Mouse (Mus musculus) heart, postnatal 0 days (tissue): ENCODE results near the gene Mapk1. TPM values are rescaled to one million over a fixed set of nuclear protein-coding genes. Genes with fewer than 3 reads are reported as not detected.

Experiments used
- ATAC-seq: fragments of 200-750 bp; cut with Nextera tagmentation; 2 replicates; pipeline ENCODE4 v1.8.0; 2017; ENCODE audit warnings: low read depth, moderate number of reproducible peaks, moderate library complexity; ENCODE audit not compliant: insufficient read depth
- DNase-seq: peaks from one replicate; pipeline ENCODE4 v3.0.0-alpha.2; 2016; ENCODE audit warnings: low spot score
- H3K27ac ChIP-seq: fragments of 300-500 bp; sonication (generic); 2 replicates; pipeline ENCODE4 v1.5.1; 2014; ENCODE audit warnings: low read depth, mild to moderate bottlenecking
- H3K27me3 ChIP-seq: fragments of 300-500 bp; sonication (generic); 2 replicates; pipeline ENCODE4 v1.6.1; 2014; ENCODE audit warnings: low read length, mixed read lengths; ENCODE audit not compliant: control insufficient read depth, insufficient read depth
- H3K36me3 ChIP-seq: fragments of 300-500 bp; sonication (generic); replicated peaks from 2 replicates; pipeline ENCODE4 v1.6.1; 2014; ENCODE audit warnings: low read length, mixed read lengths; ENCODE audit not compliant: control insufficient read depth, insufficient read depth
- H3K4me1 ChIP-seq: fragments of 300-500 bp; sonication (generic); 2 replicates; pipeline ENCODE4 v1.6.1; 2014; ENCODE audit warnings: antibody characterized with exemption; ENCODE audit not compliant: control insufficient read depth, insufficient read depth
- H3K4me2 ChIP-seq: fragments of 300-500 bp; sonication (generic); 2 replicates; pipeline ENCODE4 v1.6.1; 2014; ENCODE audit warnings: low read depth, mild to moderate bottlenecking, low read length, moderate library complexity
- H3K4me3 ChIP-seq: fragments of 300-500 bp; sonication (generic); 2 replicates; pipeline ENCODE4 v1.5.1; 2014; ENCODE audit warnings: low read depth, low read length
- H3K9ac ChIP-seq: fragments of 300-500 bp; sonication (generic); replicated peaks from 2 replicates; pipeline ENCODE4 v1.6.1; 2014; ENCODE audit warnings: low read depth, low read length, mixed read lengths
- H3K9me3 ChIP-seq: fragments of 300-500 bp; sonication (generic); replicated peaks from 2 replicates; pipeline ENCODE4 v1.6.1; 2016; ENCODE audit warnings: low read length; ENCODE audit not compliant: control insufficient read depth
- CTCF ChIP-seq: IDR thresholded peaks from 2 replicates; pipeline ENCODE4 v1.5.1; 2016; ENCODE audit warnings: antibody characterized with exemption, control low read depth, low read depth
- EP300 ChIP-seq: IDR thresholded peaks from 2 replicates; pipeline ENCODE4 v1.6.1; 2016; ENCODE audit warnings: antibody characterized with exemption, low read depth
- WGBS: fragments of 180-500 bp; shearing (Covaris S2); extraction: QIAGEN DNeasy Blood & Tissue Kit; methylation state at CpG from one replicate; pipeline ENCODE4 v1.1.7; 2014; 5-methylcytosine and 5-hydroxymethylcytosine counted together
- polyA plus RNA-seq: library from polyadenylated mRNA; unstranded; fragments of >200 nt; fragmentation: Nextera tagmentation; extraction: Ambion mirVana; gene quantifications from 2 replicates; pipeline ENCODE4 v1.2.1, GENCODE M21; 2015
- total RNA-seq: library from RNA; depleted of rRNA; stranded (reverse); fragments of >200 nt; gene quantifications from 2 replicates; pipeline ENCODE4 v1.2.3, GENCODE M21; 2014; ENCODE audit warnings: low replicate concordance

The Mapk1 gene
- total and polyA plus RNA-seq, 2 experiments from 2014 or later, result 97.0 to 184 TPM

DNA sequence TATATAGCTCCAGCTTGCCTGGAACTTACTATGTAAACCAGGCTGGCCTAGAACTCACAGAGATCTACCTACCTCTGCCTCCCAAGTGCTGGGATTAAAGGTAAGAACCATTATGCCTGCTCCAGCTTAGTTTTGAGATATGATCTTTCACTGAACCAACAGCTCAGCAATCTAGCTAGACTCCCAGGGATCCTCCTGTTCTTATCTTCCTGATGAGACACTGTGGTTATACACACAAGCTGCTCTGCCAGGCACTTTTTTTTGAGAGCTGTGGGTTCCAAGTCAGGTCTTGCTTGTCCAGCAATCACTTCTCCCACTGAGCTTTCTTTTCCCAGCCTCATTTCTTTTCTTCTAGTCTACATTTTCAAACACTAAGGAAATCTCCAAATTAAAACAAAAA is 16.9 kb upstream of the Mapk1 start:
- no peak overlapping the region for H3K27ac ChIP-seq
- no peak for DNase-seq
- H3K9ac ChIP-seq, result no peak overlapping the region
- H3K36me3 ChIP-seq, result no peaks in the 10 kb centered on the region
- no peak for ATAC-seq
- H3K27me3 ChIP-seq, result no peaks in the 10 kb centered on the region
- no peak for TF ChIP-seq CTCF
- no peak for TF ChIP-seq EP300
- no peaks in the 10 kb centered on the region for H3K4me1 ChIP-seq
- H3K4me3 ChIP-seq, result no peak overlapping the region
- no peaks in the 10 kb centered on the region for H3K9me3 ChIP-seq
- H3K4me2 ChIP-seq, result no peak overlapping the region

DNA sequence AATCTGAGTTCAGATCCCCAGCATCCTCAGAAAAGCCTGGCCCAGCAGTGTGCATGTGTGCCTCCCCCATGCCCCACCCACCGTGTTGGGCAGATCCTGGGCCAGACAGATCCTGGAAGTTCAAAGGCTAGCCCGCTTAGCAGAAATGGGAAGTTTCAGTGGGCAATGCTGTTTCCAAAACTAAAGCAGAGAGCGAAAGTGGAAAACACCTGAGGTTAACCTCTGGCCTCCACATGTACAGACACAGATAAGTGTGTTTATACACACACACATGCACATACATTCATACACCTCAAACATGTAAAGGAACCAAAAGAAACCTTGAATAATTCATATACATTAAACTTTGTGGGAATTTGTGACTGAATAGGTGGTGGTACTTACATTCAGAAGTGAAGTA is 5.1 kb upstream of the Mapk1 start:
- no peak overlapping the region for H3K4me3 ChIP-seq
- no peaks in the 10 kb centered on the region for H3K27me3 ChIP-seq
- no peaks in the 10 kb centered on the region for H3K36me3 ChIP-seq
- H3K4me1 ChIP-seq, result no peaks in the 10 kb centered on the region
- TF ChIP-seq EP300 (no peak), CTCF (no peak)
- no peak for ATAC-seq
- H3K27ac ChIP-seq, result no peak overlapping the region
- no peak overlapping the region for H3K4me2 ChIP-seq
- no peak overlapping the region for H3K9ac ChIP-seq
- DNase-seq, result no peak
- WGBS, result 76% methylated on average over 3 of the region's 3 CpGs
- H3K9me3 ChIP-seq, result 0 out of 2 replicates have a peak, but pooled peaks cover 3% of the 10 kb centered on the region

DNA sequence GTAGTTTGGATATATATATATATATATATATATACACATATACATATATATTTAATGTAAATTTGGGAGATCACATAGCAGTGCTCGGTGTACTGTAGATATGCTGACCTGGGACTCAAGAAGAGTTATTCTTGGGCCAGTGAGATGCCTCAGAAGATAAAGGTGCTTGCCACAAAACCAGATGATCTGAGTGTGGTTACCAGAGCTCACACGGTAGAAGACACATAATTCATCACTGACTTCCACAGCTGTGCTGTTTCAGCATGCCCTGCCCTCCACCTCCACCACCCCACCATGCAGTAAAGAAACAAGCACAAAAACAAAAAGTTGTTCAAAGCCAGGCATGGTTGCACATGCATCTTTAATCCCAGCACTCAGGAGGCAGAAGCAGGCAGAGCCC is 4.4 kb upstream of the Mapk1 start:
- ATAC-seq (no peak), DNase-seq (no peak)
- 0 out of 2 replicates have a peak, but pooled peaks cover 3% of the 10 kb centered on the region for H3K9me3 ChIP-seq
- H3K36me3 ChIP-seq, result no peaks in the 10 kb centered on the region
- H3K27ac ChIP-seq, result no peak overlapping the region
- TF ChIP-seq CTCF (no peak), EP300 (no peak)
- no peak overlapping the region for H3K4me3 ChIP-seq
- H3K9ac ChIP-seq, result no peak overlapping the region
- no peak overlapping the region for H3K4me2 ChIP-seq
- H3K27me3 ChIP-seq, result no peaks in the 10 kb centered on the region
- 53% methylated on average over 2 of the region's 2 CpGs for WGBS
- no peaks in the 10 kb centered on the region for H3K4me1 ChIP-seq

DNA sequence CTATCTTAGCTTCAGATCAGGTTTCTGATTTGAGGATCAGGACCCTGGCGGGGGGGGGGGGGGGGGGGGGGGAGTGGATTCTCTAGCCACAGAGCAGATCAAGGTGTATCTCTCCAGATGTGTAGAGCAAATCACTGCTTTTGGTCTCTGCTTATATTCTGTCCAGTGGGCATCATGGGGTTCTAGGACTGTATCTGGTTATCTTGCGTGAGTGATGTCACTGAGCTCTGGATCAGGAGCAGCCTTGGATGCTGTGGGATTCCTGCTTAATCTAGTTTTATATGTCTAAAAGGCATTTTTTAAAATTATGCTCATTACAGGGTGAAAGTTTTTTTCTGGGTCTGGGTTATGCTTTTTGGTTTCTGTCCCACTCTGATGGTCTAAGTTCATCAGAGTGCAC is 546 bp upstream of the Mapk1 start:
- Histone ChIP-seq H3K4me2 (peak overlapping the region; percentile 72), H3K27ac (peak overlapping the region; percentile 96), H3K9ac (peak overlapping the region; percentile 92), H3K9me3 (no peaks in the 10 kb centered on the region), H3K4me3 (peak overlapping the region; percentile 92), H3K4me1 (peaks cover 19% of the 10 kb centered on the region), H3K36me3 (no peaks in the 10 kb centered on the region), H3K27me3 (no peaks in the 10 kb centered on the region)
- no peak for ATAC-seq
- TF ChIP-seq CTCF (no peak), EP300 (no peak)
- WGBS, result 40% methylated on average over 2 of the region's 2 CpGs
- no peak for DNase-seq

DNA sequence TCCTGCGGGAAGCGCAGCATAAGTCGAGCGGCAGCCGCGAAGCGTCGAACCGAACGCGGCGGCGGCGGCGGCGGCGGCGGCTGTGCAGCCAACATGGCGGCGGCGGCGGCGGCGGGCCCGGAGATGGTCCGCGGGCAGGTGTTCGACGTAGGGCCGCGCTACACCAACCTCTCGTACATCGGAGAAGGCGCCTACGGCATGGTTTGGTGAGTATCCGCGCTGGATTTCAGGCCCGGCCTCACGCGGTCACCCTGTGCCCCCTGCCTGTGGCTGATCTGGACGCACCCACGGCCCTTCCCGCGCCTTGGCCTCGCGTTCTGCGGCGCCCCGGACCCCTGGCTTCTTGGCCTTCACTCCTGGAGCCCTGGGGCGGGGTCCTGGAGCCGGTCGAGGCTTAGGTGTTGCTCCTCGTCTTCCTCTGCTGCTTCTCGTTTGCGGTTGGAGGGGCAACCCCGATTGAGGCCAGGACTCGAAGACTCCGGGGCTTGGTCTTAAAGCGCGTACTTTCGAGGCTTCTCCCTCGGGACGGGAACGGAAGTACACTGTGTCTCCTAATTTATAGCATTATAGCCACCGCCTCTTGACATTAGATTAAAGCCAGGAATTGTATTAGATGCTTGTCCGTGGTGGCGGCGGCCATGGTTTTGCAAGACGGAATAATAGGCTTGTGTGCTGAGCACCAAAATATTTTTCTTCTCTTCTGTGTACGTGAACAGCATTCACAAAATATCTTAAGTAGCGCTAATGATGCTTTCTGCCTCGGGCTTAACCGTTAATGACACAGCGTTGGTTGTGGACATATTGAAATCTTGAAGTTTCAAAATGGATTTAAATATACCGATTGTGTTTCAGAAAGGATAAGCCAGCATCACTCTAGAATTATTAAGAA is 596 bp downstream of the Mapk1 start:
- Histone ChIP-seq H3K4me3 (peak overlapping the region; percentile 92), H3K27me3 (no peaks in the 10 kb centered on the region), H3K9ac (peak overlapping the region; percentile 92), H3K9me3 (no peaks in the 10 kb centered on the region), H3K27ac (peak overlapping the region; percentile 96), H3K4me1 (peaks cover 19% of the 10 kb centered on the region), H3K36me3 (0 out of 2 replicates have a peak, but pooled peaks cover 4% of the 10 kb centered on the region), H3K4me2 (peak overlapping the region; percentile 72)
- ATAC-seq, result peak; percentile 66
- under 1% methylated on average over 74 of the region's 75 CpGs for WGBS
- peak; percentile 61 for DNase-seq
- no peak for TF ChIP-seq EP300
- no peak for TF ChIP-seq CTCF
